Mouse (Mus musculus): ENCODE results near the gene Thap3. TPM values are rescaled to one million over a fixed set of nuclear protein-coding genes. Genes with fewer than 3 reads are reported as not detected.
"Not testable (repeated sequence)": the region's sequence is repeated elsewhere in the genome, so short reads cannot be mapped to it uniquely, and the experiment has no call there.

The Thap3 gene
- 6.3 and 11.8 TPM in 2 replicates for total RNA-seq (2017)

- ATAC-seq (replicated peaks; ENCODE audit: low read depth, poor library complexity, severe bottlenecking) = peak; percentile 82
These were observed at the start of gene Thap3 for GRCm38 (mm10) chr4:151988342-151989109. Gene Thap3 (minus strand): TSS chr4:151988997.

- peak; percentile 59 for ATAC-seq (replicated peaks; ENCODE audit: low read depth, poor library complexity, severe bottlenecking)
These were observed 49.6 kb upstream of the Thap3 start, which contains the start of gene Tas1r1 for GRCm38 (mm10) chr4:152038225-152038984. Gene Tas1r1 (minus strand): TSS chr4:152038568.

- ATAC-seq (replicated peaks; ENCODE audit: low read depth, poor library complexity, severe bottlenecking) = not testable (repeated sequence)
These were observed 47.7 kb upstream of the Thap3 start for GRCm38 (mm10) chr4:152036464-152036863.

- ATAC-seq (replicated peaks; ENCODE audit: low read depth, poor library complexity, severe bottlenecking) = no peak
These were observed 44.1 kb upstream of the Thap3 start for GRCm38 (mm10) chr4:152032922-152033321.

GRCm38 (mm10) chr4:152029997-152030396 is 41.2 kb upstream of the Thap3 start:
- peak; percentile 34 for ATAC-seq (replicated peaks; ENCODE audit: low read depth, poor library complexity, severe bottlenecking)

- ATAC-seq (replicated peaks; ENCODE audit: low read depth, poor library complexity, severe bottlenecking) = no peak
These were observed 40.3 kb upstream of the Thap3 start for GRCm38 (mm10) chr4:152029087-152029486.

GRCm38 (mm10) chr4:152028456-152028855 is 39.7 kb upstream of the Thap3 start:
- ATAC-seq (replicated peaks; ENCODE audit: low read depth, poor library complexity, severe bottlenecking) = no peak

GRCm38 (mm10) chr4:152027524-152027923 is 38.7 kb upstream of the Thap3 start, which contains the start of gene Zbtb48:
Gene Zbtb48 (minus strand): TSS chr4:152027671.
- peak; percentile 90 for ATAC-seq (replicated peaks; ENCODE audit: low read depth, poor library complexity, severe bottlenecking)

- ATAC-seq (replicated peaks; ENCODE audit: low read depth, poor library complexity, severe bottlenecking) = peak; percentile 11
These were observed 38.1 kb upstream of the Thap3 start for GRCm38 (mm10) chr4:152026751-152027508.

- ATAC-seq (replicated peaks; ENCODE audit: low read depth, poor library complexity, severe bottlenecking) = no peak
These were observed 35.7 kb upstream of the Thap3 start for GRCm38 (mm10) chr4:152024525-152024924.

- ATAC-seq (replicated peaks; ENCODE audit: low read depth, poor library complexity, severe bottlenecking) = no peak
These were observed 33.7 kb upstream of the Thap3 start for GRCm38 (mm10) chr4:152022506-152022905.

- no peak for ATAC-seq (replicated peaks; ENCODE audit: low read depth, poor library complexity, severe bottlenecking)
These were observed 32.8 kb upstream of the Thap3 start for GRCm38 (mm10) chr4:152021568-152022097.

- no peak for ATAC-seq (replicated peaks; ENCODE audit: low read depth, poor library complexity, severe bottlenecking)
These were observed 31.2 kb upstream of the Thap3 start for GRCm38 (mm10) chr4:152020024-152020423.

- ATAC-seq (replicated peaks; ENCODE audit: low read depth, poor library complexity, severe bottlenecking) = no peak
These were observed 30.3 kb upstream of the Thap3 start for GRCm38 (mm10) chr4:152019073-152019472.

GRCm38 (mm10) chr4:152013036-152013813 is 24.4 kb upstream of the Thap3 start:
- ATAC-seq (replicated peaks; ENCODE audit: low read depth, poor library complexity, severe bottlenecking) = peak; percentile 43

- ATAC-seq (replicated peaks; ENCODE audit: low read depth, poor library complexity, severe bottlenecking) = no peak
These were observed 23.3 kb upstream of the Thap3 start for GRCm38 (mm10) chr4:152012109-152012508.

- no peak for ATAC-seq (replicated peaks; ENCODE audit: low read depth, poor library complexity, severe bottlenecking)
These were observed 22.5 kb upstream of the Thap3 start for GRCm38 (mm10) chr4:152011171-152011760.

GRCm38 (mm10) chr4:152010707-152011134 is 21.9 kb upstream of the Thap3 start:
- no peak for ATAC-seq (replicated peaks; ENCODE audit: low read depth, poor library complexity, severe bottlenecking)
